Mouse (Mus musculus): ENCODE measurements at regions not wholly inside any gene's neighbourhood (a gene's known extent, or its start where the extent isn't known, plus 50 kb on each side); places are given as distances from the start of the nearest gene placed in this dataset.

DNA sequence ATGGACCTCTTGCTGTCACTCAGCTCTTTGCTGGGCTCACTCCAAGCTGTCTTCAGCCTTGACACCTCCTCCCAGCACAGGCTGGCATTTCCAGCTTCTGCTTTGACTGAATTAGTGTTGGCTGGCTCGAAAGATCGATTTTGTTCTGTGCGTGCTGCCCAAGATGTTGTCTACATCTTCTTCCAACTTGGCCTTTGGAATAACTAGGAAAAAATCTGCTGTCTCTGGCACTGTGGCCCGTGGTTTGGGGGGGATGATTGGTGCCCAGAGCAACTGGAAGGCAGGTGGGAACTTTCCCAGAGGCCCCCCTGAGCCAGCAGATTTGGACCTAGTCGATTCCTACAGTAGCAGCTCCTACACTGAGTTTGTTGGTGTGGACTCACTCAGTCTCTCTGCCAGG lies 76.9 kb downstream of the Psmg1 start:
- TF ChIP-seq CTCF (IDR thresholded peaks at IDR 0.05; ENCODE audit: insufficient read depth, low read length) (no peak), POLR2A (IDR thresholded peaks at IDR 0.05; ENCODE audit: borderline replicate concordance, extremely low read depth, low read depth, low read length) (no peak)

Measured in lung, adult 2 months (tissue).